Mouse (Mus musculus): ENCODE measurements at regions not wholly inside any gene's neighbourhood (a gene's known extent, or its start where the extent isn't known, plus 50 kb on each side); places are given as distances from the start of the nearest gene placed in this dataset.

GRCm38 (mm10) chr11:64288236-64288635, 146.9 kb upstream of the Hs3st3a1 start:
- Histone ChIP-seq H3K27me3 (no peaks in the 10 kb centered on the region), H3K9ac (no peak overlapping the region), H3K27ac (no peak overlapping the region), H3K4me2 (no peak overlapping the region), H3K4me3 (replicated peaks) (no peak overlapping the region), H3K36me3 (no peaks in the 10 kb centered on the region), H3K4me1 (no peaks in the 10 kb centered on the region), H3K9me3 (replicated peaks) (no peaks in the 10 kb centered on the region)
- no peak for ATAC-seq (replicated peaks; ENCODE audit: low FRiP score)
- 94% methylated on average over 3 of the region's 3 CpGs for WGBS

DNA sequence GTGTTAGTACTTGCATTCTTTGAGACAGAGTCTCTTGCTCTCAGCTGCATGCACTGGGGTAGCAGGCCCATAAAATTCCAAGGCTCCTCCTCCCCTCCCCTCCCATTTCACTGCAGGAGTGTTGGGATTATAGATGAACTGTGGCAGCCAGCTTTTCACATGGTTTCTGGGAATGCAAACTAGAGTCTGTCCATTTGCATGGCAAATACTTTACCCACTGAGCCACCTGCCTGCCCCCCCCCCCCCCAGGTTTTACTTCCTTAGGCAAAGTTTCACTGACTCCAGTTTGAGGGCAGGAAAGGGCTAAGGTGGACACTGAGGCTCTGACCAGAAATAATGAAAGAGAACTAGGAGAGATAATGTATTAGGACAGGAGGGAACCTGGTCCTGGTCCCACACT, 147.6 kb upstream of the Hs3st3a1 start:
- Histone ChIP-seq H3K4me1 (no peaks in the 10 kb centered on the region), H3K4me3 (replicated peaks) (no peak overlapping the region), H3K27ac (no peak overlapping the region), H3K36me3 (no peaks in the 10 kb centered on the region), H3K9ac (no peak overlapping the region), H3K27me3 (no peaks in the 10 kb centered on the region), H3K9me3 (replicated peaks) (no peaks in the 10 kb centered on the region), H3K4me2 (no peak overlapping the region)
- ATAC-seq (replicated peaks; ENCODE audit: low FRiP score): no peak

- 0 out of 2 replicates have a peak, but pooled peaks cover 2% of the 10 kb centered on the region for H3K4me1 ChIP-seq
- no peak for ATAC-seq (replicated peaks; ENCODE audit: low FRiP score)
- H3K27me3 ChIP-seq: no peaks in the 10 kb centered on the region
- H3K4me3 ChIP-seq (replicated peaks): no peak overlapping the region
- H3K9me3 ChIP-seq (replicated peaks): no peaks in the 10 kb centered on the region
- H3K9ac ChIP-seq: no peak overlapping the region
- no peaks in the 10 kb centered on the region for H3K36me3 ChIP-seq
- H3K4me2 ChIP-seq: no peak overlapping the region
- WGBS: 78% methylated on average over 4 of the region's 4 CpGs
- no peak overlapping the region for H3K27ac ChIP-seq
Observed at GRCm38 (mm10) chr11:64281781-64282180, 153.4 kb upstream of the Hs3st3a1 start.

- H3K9me3 ChIP-seq (replicated peaks): no peaks in the 10 kb centered on the region
- H3K36me3 ChIP-seq: no peaks in the 10 kb centered on the region
- ATAC-seq (replicated peaks; ENCODE audit: low FRiP score): no peak
- H3K4me3 ChIP-seq (replicated peaks): no peak overlapping the region
- no peak overlapping the region for H3K9ac ChIP-seq
- no peaks in the 10 kb centered on the region for H3K27me3 ChIP-seq
- 34% methylated on average over 12 of the region's 12 CpGs for WGBS
- H3K4me1 ChIP-seq: 0 out of 2 replicates have a peak, but pooled peaks cover 2% of the 10 kb centered on the region
- H3K27ac ChIP-seq: no peak overlapping the region
- no peak overlapping the region for H3K4me2 ChIP-seq
Observed at GRCm38 (mm10) chr11:64278259-64279003, 156.7 kb upstream of the Hs3st3a1 start.

DNA sequence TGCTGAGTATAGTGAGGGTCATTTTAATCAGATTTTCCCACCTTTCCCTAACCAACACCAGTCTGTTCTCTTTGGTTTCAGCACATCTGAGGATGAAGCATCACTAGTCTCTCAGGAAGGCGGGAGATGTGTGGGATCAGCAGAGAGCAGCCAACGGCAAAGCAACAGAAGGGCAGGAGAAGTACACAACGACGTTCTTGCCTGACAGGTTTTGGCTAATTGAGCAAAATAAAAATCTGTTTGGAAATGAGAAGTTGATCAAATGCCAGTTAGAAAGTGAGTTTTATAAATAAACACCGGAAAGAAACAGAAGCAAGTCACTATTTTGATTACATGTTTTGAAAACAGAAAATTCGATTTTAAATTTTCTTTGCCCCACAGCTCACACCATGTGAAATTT, 161.4 kb upstream of the Hs3st3a1 start:
- no peaks in the 10 kb centered on the region for H3K27me3 ChIP-seq
- ATAC-seq (replicated peaks; ENCODE audit: low FRiP score): no peak
- no peak overlapping the region for H3K4me3 ChIP-seq (replicated peaks)
- no peak overlapping the region for H3K9ac ChIP-seq
- 74% methylated on average over 6 of the region's 6 CpGs for WGBS
- 0 out of 2 replicates have a peak, but pooled peaks cover 2% of the 10 kb centered on the region for H3K4me1 ChIP-seq
- no peaks in the 10 kb centered on the region for H3K36me3 ChIP-seq
- H3K9me3 ChIP-seq (replicated peaks): no peaks in the 10 kb centered on the region
- H3K4me2 ChIP-seq: no peak overlapping the region
- no peak overlapping the region for H3K27ac ChIP-seq

- 86% methylated on average over 3 of the region's 3 CpGs for WGBS
- Histone ChIP-seq H3K27ac (no peak overlapping the region), H3K9ac (no peak overlapping the region), H3K4me3 (replicated peaks) (no peak overlapping the region), H3K36me3 (no peaks in the 10 kb centered on the region), H3K4me1 (no peaks in the 10 kb centered on the region), H3K9me3 (replicated peaks) (no peaks in the 10 kb centered on the region), H3K27me3 (no peaks in the 10 kb centered on the region), H3K4me2 (no peak overlapping the region)
- no peak for ATAC-seq (replicated peaks; ENCODE audit: low FRiP score)
Observed at GRCm38 (mm10) chr11:64273214-64273613, 161.9 kb upstream of the Hs3st3a1 start.

DNA sequence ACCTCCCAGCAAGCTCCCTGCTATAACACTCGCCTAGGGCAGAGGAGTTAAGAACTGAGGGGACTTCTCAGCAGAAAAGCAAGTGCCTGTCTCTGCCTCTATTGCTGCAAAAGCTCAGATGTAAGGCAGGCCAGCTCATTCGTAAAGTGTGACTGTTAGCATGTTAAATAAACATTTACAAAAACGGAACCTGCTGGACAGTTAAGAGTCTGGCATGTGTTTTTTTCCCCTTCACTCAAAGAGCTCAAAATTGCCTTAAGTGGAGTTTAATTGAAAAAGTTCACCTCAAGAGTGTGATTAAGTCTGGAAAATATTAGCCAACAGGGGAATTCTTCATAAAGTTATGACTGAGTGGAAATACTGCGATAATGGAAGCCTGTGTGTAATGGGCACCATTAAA, 167.0 kb upstream of the Hs3st3a1 start:
- WGBS: 56% methylated on average over 4 of the region's 4 CpGs
- Histone ChIP-seq H3K27ac (no peak overlapping the region), H3K4me1 (no peaks in the 10 kb centered on the region), H3K9me3 (replicated peaks) (no peaks in the 10 kb centered on the region), H3K9ac (no peak overlapping the region), H3K36me3 (no peaks in the 10 kb centered on the region), H3K27me3 (no peaks in the 10 kb centered on the region), H3K4me3 (replicated peaks) (no peak overlapping the region), H3K4me2 (no peak overlapping the region)
- no peak for ATAC-seq (replicated peaks; ENCODE audit: low FRiP score)

DNA sequence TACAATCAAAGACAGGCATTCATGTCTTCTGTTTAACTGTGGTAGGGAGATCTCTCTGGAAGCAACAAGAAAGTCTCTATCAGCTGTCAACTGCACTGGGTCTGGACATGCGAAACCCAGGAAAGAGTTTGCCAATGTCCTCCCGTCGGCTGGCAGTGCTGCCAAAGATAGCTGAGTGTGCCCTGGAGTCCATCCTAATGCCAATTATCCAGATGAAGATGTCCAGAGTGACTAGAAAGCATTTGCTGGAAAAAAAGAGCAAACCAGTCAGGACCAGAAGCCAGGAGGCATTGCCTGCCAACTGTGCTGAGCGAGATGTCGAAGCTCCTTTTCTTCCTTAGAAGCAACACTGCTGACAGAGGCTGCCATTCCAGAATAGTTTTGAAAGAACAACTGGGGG, 167.6 kb upstream of the Hs3st3a1 start:
- H3K4me1 ChIP-seq: no peaks in the 10 kb centered on the region
- H3K27me3 ChIP-seq: no peaks in the 10 kb centered on the region
- H3K9ac ChIP-seq: no peak overlapping the region
- no peaks in the 10 kb centered on the region for H3K36me3 ChIP-seq
- no peak overlapping the region for H3K4me2 ChIP-seq
- no peak overlapping the region for H3K27ac ChIP-seq
- ATAC-seq (replicated peaks; ENCODE audit: low FRiP score): no peak
- 86% methylated on average over 5 of the region's 5 CpGs for WGBS
- H3K4me3 ChIP-seq (replicated peaks): no peak overlapping the region
- no peaks in the 10 kb centered on the region for H3K9me3 ChIP-seq (replicated peaks)

- ATAC-seq (replicated peaks; ENCODE audit: low FRiP score): no peak
- Histone ChIP-seq H3K9me3 (replicated peaks) (no peaks in the 10 kb centered on the region), H3K27ac (no peak overlapping the region), H3K27me3 (no peaks in the 10 kb centered on the region), H3K4me2 (no peak overlapping the region), H3K36me3 (no peaks in the 10 kb centered on the region), H3K4me1 (no peaks in the 10 kb centered on the region), H3K4me3 (replicated peaks) (no peak overlapping the region), H3K9ac (no peak overlapping the region)
- WGBS: 82% methylated on average over 7 of the region's 7 CpGs
Observed at GRCm38 (mm10) chr11:64253517-64254385, 174.5 kb upstream of the Cox10 start.

DNA sequence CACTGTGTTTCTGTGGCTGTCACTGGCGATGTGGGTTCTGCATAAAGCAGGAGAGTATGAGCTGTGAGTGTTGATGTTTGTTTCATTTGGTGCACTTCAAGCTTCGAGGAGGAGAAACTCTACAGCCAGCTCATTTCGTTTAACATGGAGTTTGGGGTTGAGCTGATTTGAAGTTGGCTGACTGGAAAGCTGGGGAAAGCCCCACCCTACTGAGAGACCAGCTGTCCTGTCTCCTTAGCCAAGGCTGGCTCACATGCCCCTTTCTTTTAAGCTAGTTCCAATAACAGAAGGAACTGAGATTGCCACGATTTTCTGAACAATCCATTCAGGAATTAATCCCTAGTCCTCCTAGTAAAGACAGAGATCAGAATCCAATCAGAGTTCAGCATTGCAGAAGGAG, 157.6 kb upstream of the Cox10 start:
- 86% methylated on average over 4 of the region's 4 CpGs for WGBS
- H3K36me3 ChIP-seq: no peaks in the 10 kb centered on the region
- ATAC-seq (replicated peaks; ENCODE audit: low FRiP score): no peak
- no peaks in the 10 kb centered on the region for H3K27me3 ChIP-seq
- H3K4me2 ChIP-seq: no peak overlapping the region
- no peaks in the 10 kb centered on the region for H3K4me1 ChIP-seq
- H3K9ac ChIP-seq: no peak overlapping the region
- H3K4me3 ChIP-seq (replicated peaks): no peak overlapping the region
- no peaks in the 10 kb centered on the region for H3K9me3 ChIP-seq (replicated peaks)
- H3K27ac ChIP-seq: no peak overlapping the region

GRCm38 (mm10) chr11:64230071-64230470, 150.8 kb upstream of the Cox10 start:
- no peak overlapping the region for H3K4me3 ChIP-seq (replicated peaks)
- WGBS: 74% methylated on average over 4 of the region's 4 CpGs
- H3K4me2 ChIP-seq: no peak overlapping the region
- H3K27me3 ChIP-seq: no peaks in the 10 kb centered on the region
- no peaks in the 10 kb centered on the region for H3K36me3 ChIP-seq
- no peaks in the 10 kb centered on the region for H3K9me3 ChIP-seq (replicated peaks)
- no peak for ATAC-seq (replicated peaks; ENCODE audit: low FRiP score)
- no peak overlapping the region for H3K27ac ChIP-seq
- no peak overlapping the region for H3K9ac ChIP-seq
- H3K4me1 ChIP-seq: no peaks in the 10 kb centered on the region

DNA sequence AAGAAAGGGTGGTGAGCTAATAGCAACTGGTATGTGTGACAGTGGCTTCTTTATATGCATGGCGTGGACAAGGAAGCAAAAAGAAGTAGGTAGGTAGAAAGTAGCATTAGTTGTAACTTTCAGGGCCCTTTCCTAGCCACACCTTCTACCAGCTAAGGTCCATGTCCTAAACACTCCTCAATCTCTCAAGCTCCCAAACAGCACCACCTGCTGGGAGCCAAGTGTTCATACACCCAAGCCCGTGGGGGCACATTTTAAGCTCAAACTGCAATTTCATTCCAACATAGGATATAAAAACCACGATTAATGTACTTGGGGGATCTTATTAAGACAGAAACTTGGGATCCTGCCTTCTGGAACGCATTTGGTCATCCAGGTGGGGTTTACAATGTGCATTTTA, 141.6 kb upstream of the Cox10 start:
- Histone ChIP-seq H3K9me3 (replicated peaks) (no peaks in the 10 kb centered on the region), H3K9ac (no peak overlapping the region), H3K4me1 (no peaks in the 10 kb centered on the region), H3K36me3 (no peaks in the 10 kb centered on the region), H3K27me3 (no peaks in the 10 kb centered on the region), H3K4me2 (no peak overlapping the region), H3K27ac (no peak overlapping the region), H3K4me3 (replicated peaks) (no peak overlapping the region)
- no peak for ATAC-seq (replicated peaks; ENCODE audit: low FRiP score)
- WGBS: 87% methylated on average over 4 of the region's 4 CpGs

Data from kidney, embryonic 15.5 days (tissue).